Mouse (Mus musculus) cortical plate, adult 2 months (tissue): ENCODE data around the gene Mxd4.

Experiments used
- CTCF ChIP-seq: fragments of 200-500 bp; IDR thresholded peaks from 2 replicates; pipeline ENCODE4 v1.5.1; 2011; ENCODE audit warnings: mild to moderate bottlenecking, control low read depth, low read length; ENCODE audit not compliant: insufficient read depth; ENCODE audit errors: extremely low read depth
- POLR2A ChIP-seq: fragments of 200-500 bp; IDR thresholded peaks from 2 replicates; pipeline ENCODE4 v1.6.1; 2011; ENCODE audit warnings: mild to moderate bottlenecking, low read length, control low read depth; ENCODE audit not compliant: insufficient read depth; ENCODE audit errors: extremely low read depth

DNA sequence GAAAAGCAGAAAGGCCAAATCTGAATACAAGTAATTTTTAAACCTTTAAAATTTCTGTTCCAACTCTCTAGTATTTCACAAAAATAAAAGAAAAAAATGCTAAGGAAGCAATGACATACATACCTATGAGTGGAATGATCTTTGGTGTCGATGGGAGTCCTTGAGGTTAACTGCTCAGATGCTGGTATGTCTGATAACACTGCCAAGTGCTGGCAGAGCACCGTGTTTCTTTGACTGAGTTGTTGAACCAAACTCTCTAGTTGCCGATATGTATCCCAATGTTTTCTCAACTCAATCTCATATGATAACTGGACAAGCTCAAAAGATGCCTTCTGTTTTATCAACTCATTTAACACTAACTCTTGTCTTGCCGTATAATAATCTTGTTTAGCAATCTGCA, 21.7 kb downstream of the Mxd4 start:
- TF ChIP-seq CTCF, result no peak
- no peak for TF ChIP-seq POLR2A
